Mouse (Mus musculus) cortical plate, adult 2 months (tissue): ENCODE results near the gene Ssxa1. TPM values are rescaled to one million over a fixed set of nuclear protein-coding genes. Genes with fewer than 3 reads are reported as not detected.
A peak's percentile ranks its signal among the peaks of the same experiment; 100 is the strongest.
"Not testable (repeated sequence)": the region's sequence is repeated elsewhere in the genome, so short reads cannot be mapped to it uniquely, and the experiment has no call there.

Source experiments
- H3K27ac ChIP-seq: fragments of 200-500 bp; 2 replicates; pipeline ENCODE4 v1.5.1; 2012; ENCODE audit warnings: low read length, control low read depth, inconsistent platforms; ENCODE audit not compliant: insufficient read depth
- H3K4me1 ChIP-seq: fragments of 200-500 bp; 2 replicates; pipeline ENCODE4 v1.6.1; 2011; ENCODE audit warnings: low read length; ENCODE audit not compliant: control insufficient read depth, insufficient read depth
- H3K4me3 ChIP-seq: fragments of 200-500 bp; 2 replicates; pipeline ENCODE4 v1.5.1; 2011; ENCODE audit warnings: mild to moderate bottlenecking, low read length, control low read depth; ENCODE audit not compliant: insufficient read depth
- CTCF ChIP-seq: fragments of 200-500 bp; IDR thresholded peaks from 2 replicates; pipeline ENCODE4 v1.5.1; 2011; ENCODE audit warnings: mild to moderate bottlenecking, control low read depth, low read length; ENCODE audit not compliant: insufficient read depth; ENCODE audit errors: extremely low read depth
- POLR2A ChIP-seq: fragments of 200-500 bp; IDR thresholded peaks from 2 replicates; pipeline ENCODE4 v1.6.1; 2011; ENCODE audit warnings: mild to moderate bottlenecking, low read length, control low read depth; ENCODE audit not compliant: insufficient read depth; ENCODE audit errors: extremely low read depth
- polyA plus RNA-seq: library from polyadenylated mRNA; depleted of rRNA; stranded (reverse); fragments of >200 nt; gene quantifications from 2 replicates; pipeline ENCODE4 v1.2.3, GENCODE M21; 2012; rRNA removed

Ssxa1 gene
- not detected in 2 replicates for polyA plus RNA-seq

DNA sequence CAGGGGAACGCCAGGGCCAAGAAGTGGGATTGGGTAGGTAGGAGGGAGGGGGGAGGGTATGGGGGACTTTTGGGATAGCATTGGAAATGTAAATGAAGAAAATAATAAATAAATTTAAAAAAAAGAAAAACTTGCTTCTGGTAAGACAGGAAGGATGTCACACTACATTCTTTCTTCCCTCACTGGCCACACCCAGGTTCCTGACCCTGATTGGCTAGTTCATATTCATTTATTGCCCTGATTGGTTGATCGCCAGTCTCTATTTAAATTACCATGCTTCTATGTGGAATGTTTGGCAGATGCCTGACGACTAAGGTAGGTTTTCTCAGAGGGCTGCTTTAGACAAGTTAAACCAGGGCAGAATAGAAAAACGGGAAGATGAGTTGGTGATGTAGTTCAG, at the start of gene Ssxa1:
Gene Ssxa1 (plus strand): TSS at position 301 of the 400 bp plus-strand sequence.
- no peak for TF ChIP-seq CTCF
- TF ChIP-seq POLR2A, result no peak
- H3K4me3 ChIP-seq, result no peak within 1 kb of the TSS
- H3K27ac ChIP-seq, result no peak within 1 kb of the TSS
- no peaks in the 10 kb centered on the region for H3K4me1 ChIP-seq

DNA sequence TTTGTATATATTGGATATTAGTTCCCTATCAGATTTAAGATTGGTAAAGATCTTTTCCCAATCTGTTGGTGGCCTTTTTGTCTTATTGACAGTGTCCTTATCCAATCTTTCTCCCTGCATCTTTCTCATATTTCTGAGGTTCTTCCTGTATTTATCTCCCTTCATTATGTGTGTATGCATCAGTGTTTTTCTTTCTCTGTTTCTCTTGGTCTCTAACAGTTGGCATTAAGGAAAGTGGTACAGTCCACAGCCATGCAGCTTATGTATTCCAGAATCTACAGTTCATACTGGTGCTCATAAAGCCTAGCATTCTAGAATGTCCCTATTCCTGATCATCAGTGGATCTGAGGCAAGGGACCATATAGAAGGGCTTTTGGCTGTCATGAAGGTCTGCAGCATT, 47.5 kb upstream of the Ssxa1 start, which contains the start of gene Spaca5:
Gene Spaca5 (plus strand): TSS at position 301 of the 400 bp plus-strand sequence.
- Histone ChIP-seq H3K4me3 (no peak within 1 kb of the TSS), H3K4me1 (no peaks in the 10 kb centered on the region), H3K27ac (no peak within 1 kb of the TSS)
- no peak for TF ChIP-seq POLR2A

DNA sequence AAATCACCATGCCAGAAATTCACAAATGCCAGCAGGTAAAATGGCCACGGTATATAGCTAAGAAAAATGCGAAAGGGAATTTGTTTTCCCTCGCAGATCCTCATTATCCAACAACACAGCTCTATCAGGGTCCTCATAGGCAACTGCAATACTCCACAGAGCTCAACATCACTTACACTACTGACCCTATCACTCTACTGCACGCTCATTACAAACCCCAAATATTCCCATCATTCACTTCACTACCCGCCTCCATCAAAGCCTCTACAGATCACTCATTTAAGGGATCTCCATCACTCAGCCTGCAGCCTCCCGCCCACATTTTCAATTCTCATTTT, 27.0 kb upstream of the Ssxa1 start:
- Histone ChIP-seq H3K27ac (no peak overlapping the region), H3K4me1 (no peaks in the 10 kb centered on the region), H3K4me3 (peak overlapping the region; percentile 91)
- TF ChIP-seq CTCF, result no peak
- TF ChIP-seq POLR2A, result no peak

DNA sequence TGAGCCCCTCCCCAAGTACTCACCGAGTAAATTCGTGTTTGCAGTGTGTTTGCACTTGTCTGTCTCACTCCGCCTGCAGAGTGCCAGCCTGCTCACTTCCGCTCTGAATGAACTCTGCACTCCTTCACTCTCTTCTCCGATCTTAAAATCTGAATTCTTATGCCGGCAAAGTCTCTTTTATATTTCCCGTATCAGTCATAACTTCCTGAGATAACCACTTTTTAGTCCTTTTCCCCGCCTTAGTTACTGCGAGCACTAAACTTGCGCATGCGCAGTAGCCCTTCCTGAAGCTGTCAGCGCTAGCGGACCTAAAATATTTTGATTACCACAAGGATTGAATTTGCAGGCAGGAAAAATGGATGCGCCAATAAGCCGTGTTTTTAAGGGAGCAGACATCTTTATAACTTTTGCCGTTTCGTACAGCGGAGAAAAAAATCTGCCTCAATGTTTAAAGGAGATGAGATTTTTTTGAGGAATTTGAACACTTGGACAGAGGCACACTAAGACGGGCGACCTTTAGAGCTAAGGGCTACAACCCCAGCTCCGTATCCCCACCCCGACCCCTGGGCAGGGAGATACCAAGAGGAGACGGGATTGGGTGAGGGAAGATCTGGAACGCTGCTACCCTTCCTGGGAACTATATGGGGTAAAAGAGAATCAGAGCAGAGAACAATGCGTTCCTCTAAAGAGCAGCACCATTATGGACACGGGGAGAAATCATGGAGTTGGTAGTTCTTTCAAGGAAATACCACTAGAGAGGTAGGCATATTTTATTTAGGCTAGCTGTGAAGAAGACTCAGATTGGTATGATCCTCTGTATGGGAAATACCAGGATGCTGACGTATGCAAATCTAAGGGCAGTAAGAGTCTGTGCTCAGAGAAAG, 26.4 kb upstream of the Ssxa1 start, which contains the start of gene Zfp300:
Gene Zfp300 (minus strand): TSS at position 545 of the 884 bp plus-strand sequence.
- no peak for TF ChIP-seq CTCF
- 0 out of 2 replicates have a peak, but pooled peaks have one; percentile 6 for TF ChIP-seq POLR2A

DNA sequence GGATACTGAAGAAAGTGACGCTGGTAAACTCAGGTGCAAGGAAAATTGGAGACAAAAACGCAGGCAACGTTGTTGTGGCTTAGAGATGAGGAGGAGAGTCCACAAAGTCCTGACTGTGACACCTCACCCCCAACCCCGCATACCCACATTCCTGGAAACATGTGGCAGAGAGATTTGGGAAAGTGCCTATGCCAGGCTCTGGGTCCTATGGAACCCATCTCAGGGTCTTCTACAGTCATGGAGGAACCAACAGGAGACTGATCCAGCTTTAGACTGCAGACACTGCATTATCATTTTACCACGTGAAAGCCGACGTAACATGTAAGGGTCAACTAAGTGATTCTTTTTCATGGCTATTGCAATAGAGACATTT, 25.8 kb upstream of the Ssxa1 start:
- TF ChIP-seq CTCF (no peak), POLR2A (no peak)
- Histone ChIP-seq H3K4me1 (no peaks in the 10 kb centered on the region), H3K27ac (peak overlapping the region; percentile 95), H3K4me3 (peak overlapping the region; percentile 91)

More for the DNA sequence above, 26.4 kb upstream of the Ssxa1 start, which contains the start of gene Zfp300:
- peak within 1 kb of the TSS; percentile 91 for H3K4me3 ChIP-seq
- H3K27ac ChIP-seq, result peak within 1 kb of the TSS; percentile 95
- no peaks in the 10 kb centered on the region for H3K4me1 ChIP-seq

DNA sequence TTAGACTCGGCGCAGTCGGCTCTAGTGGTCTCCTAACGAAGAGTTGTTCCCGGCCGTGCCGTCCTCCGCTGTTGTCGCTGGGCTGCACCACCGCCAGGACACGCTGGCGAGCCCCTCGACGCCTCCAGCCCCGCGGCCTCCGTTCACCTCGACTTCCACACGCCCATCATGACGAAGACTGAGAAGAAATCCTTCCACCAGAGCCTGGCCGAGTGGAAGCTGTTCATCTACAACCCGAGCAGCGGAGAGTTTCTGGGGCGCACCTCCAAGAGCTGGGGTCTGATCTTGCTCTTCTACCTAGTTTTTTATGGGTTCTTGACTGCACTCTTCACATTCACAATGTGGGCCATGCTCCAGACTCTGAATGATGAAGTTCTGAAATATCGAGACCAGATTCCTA, 31.1 kb downstream of the Ssxa1 start:
- not testable (repeated sequence) for H3K4me1 ChIP-seq, H3K4me3 ChIP-seq, H3K27ac ChIP-seq

Other genes starting within 250 kb of the Ssxa1 start
- gene Timp1, start 245.7 kb upstream of the Ssxa1 start, polyA plus RNA-seq, result 0.68 and 1.5 TPM in 2 replicates
- gene Syn1, start 194.8 kb upstream of the Ssxa1 start, polyA plus RNA-seq, result 295 and 303 TPM in 2 replicates
- gene Cfp, start 184.3 kb upstream of the Ssxa1 start, polyA plus RNA-seq, result 18.4 and 22.0 TPM in 2 replicates
- gene Elk1, start 165.2 kb upstream of the Ssxa1 start, polyA plus RNA-seq, result 40.2 and 44.3 TPM in 2 replicates
- 14.4 and 14.9 TPM in 2 replicates for gene Uxt, start 153.8 kb upstream of the Ssxa1 start, polyA plus RNA-seq
- 9.5 and 9.7 TPM in 2 replicates for gene Zfp182, start 53.5 kb upstream of the Ssxa1 start, polyA plus RNA-seq
- not detected in 2 replicates for gene Spaca5, start 47.4 kb upstream of the Ssxa1 start, polyA plus RNA-seq
- 1.3 and 1.4 TPM in 2 replicates for gene Zfp300, start 26.3 kb upstream of the Ssxa1 start, polyA plus RNA-seq
- gene Gm21876, start 59.8 kb downstream of the Ssxa1 start, polyA plus RNA-seq, result not detected in 2 replicates